Mouse (Mus musculus): ENCODE measurements around the gene Sec24c.
"Not testable (repeated sequence)": the region's sequence is repeated elsewhere in the genome, so short reads cannot be mapped to it uniquely, and the experiment has no call there.

Sec24c gene

DNA sequence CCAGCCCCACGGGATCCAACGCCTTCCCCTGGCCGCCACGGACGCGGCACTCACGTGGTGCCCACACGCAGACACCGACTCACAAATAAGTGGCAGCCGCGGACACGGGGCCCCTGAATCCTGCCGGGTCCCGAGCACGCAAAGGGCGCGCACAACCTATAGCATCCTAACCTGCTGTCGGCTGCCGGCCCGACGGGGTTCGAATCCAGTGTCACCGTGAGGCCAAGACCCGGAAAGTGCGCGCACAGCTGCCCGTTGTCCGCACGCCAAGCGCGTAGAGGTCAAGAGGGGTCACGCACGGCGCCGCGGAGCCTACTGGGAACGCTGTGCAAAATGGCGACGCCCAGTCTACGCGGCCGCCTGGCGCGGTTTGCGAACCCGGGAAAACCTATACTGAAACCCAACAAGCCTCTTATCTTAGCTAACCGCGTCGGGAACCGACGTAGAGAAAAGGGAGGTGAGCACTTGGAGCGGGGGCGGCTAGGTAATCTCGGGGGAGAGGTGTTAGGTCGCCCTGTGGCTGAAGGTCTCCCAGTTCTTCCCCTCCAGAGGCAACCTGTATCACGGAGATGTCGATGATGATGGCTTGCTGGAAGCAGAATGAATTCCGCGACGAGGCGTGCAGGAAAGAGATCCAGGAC is 28.8 kb downstream of the Sec24c start, which contains the start of gene Chchd1:
Gene Chchd1, plus strand, starts transcription at position 266 of the 641 bp plus-strand sequence.
- ChIA-PET POLR2A (interaction anchor here in 2 of 4 experiments (0.6 to 3.2 kb wide), 16 partner anchors 9 to 350 kb away, joined by 3 to 13 read pairs (median 6); partner anchors contain the start of genes Sec24c (in 2 of the 2), Usp54 (in 2 of the 2), Adk (in 1 of the 2) and Ap3m1 (in 1 of the 2)), CTCF (no interaction called here)

DNA sequence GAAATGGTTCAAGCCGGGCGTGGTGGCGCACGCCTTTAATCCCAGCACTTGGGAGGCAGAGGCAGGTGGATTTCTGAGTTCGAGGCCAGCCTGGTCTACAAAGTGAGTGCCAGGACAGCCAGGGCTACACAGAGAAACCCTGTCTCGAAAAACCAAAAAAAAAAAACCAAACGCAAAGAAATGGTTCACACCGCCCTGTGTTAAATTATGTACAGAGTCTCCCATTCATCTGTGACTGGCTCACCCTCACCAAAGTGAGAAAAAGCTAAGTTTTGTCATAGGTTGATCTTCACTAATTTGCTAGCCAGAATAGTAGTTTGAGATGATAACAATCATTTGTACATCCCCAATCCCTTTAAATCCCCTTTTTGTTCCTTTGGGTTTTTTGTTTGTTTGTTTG is 29.4 kb downstream of the Sec24c start:
- POLR2A ChIA-PET = interaction anchor here in 2 of 4 experiments (1.0 to 2.6 kb wide), 14 partner anchors 10 to 349 kb away, joined by 3 to 13 read pairs (median 5); partner anchors contain the start of genes Sec24c (in 2 of the 2), Adk (in 1 of the 2), Anxa7 (in 1 of the 2) and Ap3m1 (in 1 of the 2)
- CTCF ChIA-PET = not testable (repeated sequence)

DNA sequence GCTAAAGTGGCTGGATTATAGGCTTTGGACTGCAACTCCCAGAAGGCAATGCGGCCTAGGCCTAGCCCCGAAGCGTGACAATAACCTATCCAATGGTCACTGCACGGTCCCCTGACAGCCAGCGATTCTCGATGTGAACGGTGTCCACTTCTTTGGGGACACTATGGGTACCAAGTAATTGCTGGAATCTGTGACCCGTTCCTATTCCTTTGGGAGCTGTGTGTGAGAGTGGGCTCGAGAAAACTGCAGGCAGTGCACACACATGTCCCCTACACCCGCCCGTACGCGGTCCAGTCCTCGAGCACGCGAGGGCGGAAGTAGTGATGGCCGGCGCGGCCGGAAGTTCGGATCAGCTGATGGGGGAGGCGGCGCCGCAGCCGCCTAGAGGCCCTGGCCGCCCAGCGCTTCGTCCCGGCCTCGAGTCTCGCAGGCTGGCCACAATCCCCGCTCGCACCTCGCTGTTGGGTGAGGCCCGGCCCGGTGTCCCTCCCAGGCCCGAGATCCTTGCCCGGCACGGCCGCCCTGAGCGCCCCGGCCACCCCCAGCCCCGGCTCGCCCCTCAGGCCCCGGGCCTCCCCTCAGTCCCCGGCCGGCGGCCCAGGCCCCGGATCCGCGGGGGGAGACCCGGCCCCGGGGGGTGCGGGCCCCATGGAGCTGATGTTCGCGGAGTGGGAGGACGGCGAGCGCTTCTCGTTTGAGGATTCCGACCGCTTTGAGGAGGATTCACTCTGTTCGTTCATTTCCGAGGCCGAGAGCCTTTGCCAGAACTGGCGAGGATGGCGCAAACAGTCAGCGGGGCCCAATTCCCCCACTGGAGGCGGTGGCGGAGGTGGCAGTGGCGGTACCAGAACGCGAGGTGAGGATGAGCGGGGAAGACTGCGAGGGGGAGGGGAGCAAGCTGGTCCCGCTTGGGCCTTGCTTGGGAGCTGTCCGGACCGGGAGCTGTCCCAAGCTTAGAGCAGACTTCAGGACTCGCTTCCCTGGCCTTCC is 33.4 kb downstream of the Sec24c start, which contains the start of gene Zswim8:
Gene Zswim8, plus strand, starts transcription at position 352 of the 990 bp plus-strand sequence.
- CTCF ChIA-PET = interaction anchor here (0.6 to 1.5 kb wide), 10 partner anchors 11 to 356 kb away, joined by 3 to 6 read pairs (median 4); no protein-coding TSS in a partner anchor
- POLR2A ChIA-PET = interaction anchor here in 3 of 4 experiments (0.7 to 4.9 kb wide), 27 partner anchors 9 to 345 kb away, joined by 3 to 39 read pairs (median 4); partner anchors contain the start of genes Anxa7 (in 2 of the 3), Vcl (in 2 of the 3), Adk (in 1 of the 3) and Ap3m1 (in 1 of the 3)

DNA sequence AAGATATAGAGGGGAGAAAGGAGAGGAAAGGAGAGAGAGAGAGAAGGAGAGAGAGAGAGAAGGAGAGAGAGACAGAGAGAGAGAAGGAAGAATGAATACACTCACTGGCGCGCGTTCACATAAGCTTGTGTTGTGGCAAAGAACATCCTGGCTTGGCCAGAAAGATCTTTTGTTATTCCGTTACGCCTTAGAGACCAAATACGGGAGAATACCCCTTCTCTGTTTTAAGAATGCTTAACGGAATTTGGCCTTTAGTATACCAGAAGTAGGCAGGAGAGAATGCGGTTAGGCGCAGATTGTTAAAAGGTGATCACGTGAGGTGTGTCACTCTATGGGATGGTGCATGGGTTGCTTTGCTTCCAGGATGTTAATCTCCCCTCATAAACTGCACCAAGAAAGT is 34.1 kb downstream of the Sec24c start:
- CTCF ChIA-PET = interaction anchor here (0.6 to 1.5 kb wide), 10 partner anchors 11 to 355 kb away, joined by 3 to 6 read pairs (median 4); no protein-coding TSS in a partner anchor
- POLR2A ChIA-PET = interaction anchor here in 3 of 4 experiments (0.6 to 4.9 kb wide), 26 partner anchors 8 to 344 kb away, joined by 3 to 39 read pairs (median 4); partner anchors contain the start of genes Anxa7 (in 2 of the 3), Vcl (in 2 of the 3), Adk (in 1 of the 3) and Ap3m1 (in 1 of the 3)

DNA sequence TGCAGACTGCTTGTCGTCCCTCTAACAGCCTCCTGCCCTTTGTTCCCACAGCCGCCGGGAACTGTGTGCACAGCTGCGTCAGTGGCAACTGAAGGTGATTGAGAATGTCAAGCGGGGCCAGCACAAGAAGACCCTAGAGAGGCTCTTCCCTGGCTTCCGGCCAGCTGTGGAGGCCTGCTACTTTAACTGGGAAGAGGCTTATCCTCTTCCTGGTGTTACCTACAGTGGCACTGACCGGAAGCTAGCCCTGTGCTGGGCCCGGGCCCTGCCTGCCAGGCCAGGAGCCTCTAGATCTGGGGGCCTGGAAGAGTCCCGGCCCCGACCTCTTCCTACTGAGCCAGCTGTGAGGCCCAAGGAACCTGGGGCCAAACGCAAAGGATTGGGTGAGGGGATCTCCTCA is 39.7 kb downstream of the Sec24c start:
- POLR2A ChIA-PET = interaction anchor here in 3 of 4 experiments (0.6 to 2.4 kb wide), 12 partner anchors 10 to 40 kb away, joined by 3 to 8 read pairs (median 4); partner anchors contain the start of genes Chchd1 (in 1 of the 3) and Sec24c (in 1 of the 3)
- CTCF ChIA-PET = interaction anchor here in 2 of 4 experiments (1.0 to 1.1 kb wide), 3 partner anchors 10 to 89 kb away, joined by 3 to 4 read pairs (median 3); no protein-coding TSS in a partner anchor

DNA sequence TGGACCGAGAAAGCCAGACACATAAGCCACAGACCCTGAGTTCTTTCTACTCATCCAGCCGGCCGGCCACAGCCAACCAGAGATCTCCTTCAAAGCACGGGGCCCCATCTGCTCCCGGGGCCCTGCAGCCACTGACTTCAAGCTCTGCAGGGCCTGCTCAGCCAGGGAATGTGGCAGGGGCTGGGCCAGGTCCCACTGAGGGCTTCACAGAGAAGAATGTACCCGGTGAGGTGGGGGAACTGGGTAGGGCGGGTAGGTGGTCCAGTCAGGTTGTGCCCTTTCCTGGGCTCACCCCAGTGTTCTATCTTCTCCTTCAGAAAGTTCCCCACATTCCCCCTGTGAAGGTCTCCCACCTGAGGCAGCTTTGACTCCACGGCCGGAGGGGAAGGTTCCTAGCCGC is 44.3 kb downstream of the Sec24c start:
- ChIA-PET CTCF (no interaction called here), POLR2A (interaction anchor here in 1 of 4 experiments (0.8 to 1.1 kb wide), 2 partner anchors 21 to 22 kb away, joined by 3 read pairs; no protein-coding TSS in a partner anchor)

DNA sequence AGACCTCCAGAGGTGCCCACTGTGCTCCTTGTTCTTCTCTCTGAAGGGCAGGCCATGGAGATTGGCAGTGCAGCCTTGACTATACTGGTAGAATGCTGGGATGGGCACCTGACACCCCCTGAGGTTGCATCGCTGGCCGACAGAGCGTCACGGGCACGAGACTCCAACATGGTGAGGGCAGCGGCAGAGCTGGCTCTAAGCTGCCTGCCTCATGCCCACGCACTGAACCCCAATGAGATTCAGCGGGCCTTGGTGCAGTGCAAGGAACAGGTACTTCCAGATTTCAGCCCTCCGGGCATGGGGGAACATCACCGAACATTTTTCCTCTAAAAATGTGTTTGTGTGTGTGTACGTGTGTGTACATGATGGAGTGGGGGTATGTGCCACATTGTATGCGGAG is 45.7 kb downstream of the Sec24c start:
- CTCF ChIA-PET = no interaction called here
- POLR2A ChIA-PET = interaction anchor here in 1 of 4 experiments (1.8 kb wide), 1 partner anchor 11 kb away, joined by 5 read pairs; no protein-coding TSS in a partner anchor

DNA sequence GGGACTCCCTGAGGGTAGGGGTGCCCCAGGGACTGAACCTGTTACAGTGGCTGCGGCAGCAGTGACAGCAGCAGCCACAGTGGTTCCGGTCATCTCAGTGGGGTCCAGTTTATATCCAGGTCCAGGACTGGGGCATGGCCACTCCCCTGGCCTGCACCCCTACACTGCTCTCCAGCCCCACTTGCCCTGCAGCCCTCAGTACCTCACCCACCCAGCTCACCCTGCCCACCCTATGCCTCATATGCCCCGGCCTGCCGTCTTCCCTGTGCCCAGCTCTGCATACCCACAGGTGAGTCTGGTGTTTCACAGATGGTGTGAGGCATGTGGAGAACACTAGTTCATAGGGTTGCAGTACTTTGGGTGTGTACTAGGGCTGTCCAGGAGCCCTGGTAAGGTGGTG is 47.3 kb downstream of the Sec24c start:
- ChIA-PET POLR2A (interaction anchor here in 2 of 4 experiments (0.5 to 1.8 kb wide), 3 partner anchors 9 to 80 kb away, joined by 3 to 7 read pairs (median 5); partner anchors contain the start of gene Usp54 (in 1 of the 2)), CTCF (interaction anchor here in 1 of 4 experiments (0.9 kb wide), 1 partner anchor 16 kb away, joined by 4 read pairs; no protein-coding TSS in a partner anchor)

DNA sequence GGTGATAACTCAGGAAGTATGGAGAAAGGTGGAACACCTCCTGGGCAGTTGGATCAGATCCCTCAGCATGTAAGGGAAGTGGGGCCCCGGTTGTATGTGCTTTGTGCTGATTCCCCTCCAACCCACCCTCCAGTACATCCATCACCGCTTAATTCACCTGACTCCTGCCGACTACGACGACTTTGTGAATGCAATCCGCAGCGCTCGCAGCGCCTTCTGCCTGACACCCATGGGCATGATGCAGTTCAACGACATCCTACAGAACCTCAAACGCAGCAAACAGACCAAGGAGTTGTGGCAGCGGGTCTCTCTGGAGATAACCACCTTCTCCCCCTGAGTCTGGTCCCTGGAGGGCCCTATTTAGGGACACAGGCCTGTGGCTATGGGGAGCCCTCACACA is 48.9 kb downstream of the Sec24c start:
- CTCF ChIA-PET = interaction anchor here in 3 of 4 experiments (1.0 to 1.6 kb wide), 3 partner anchors 10 to 298 kb away, joined by 3 to 12 read pairs (median 3); no protein-coding TSS in a partner anchor
- POLR2A ChIA-PET = interaction anchor here in 1 of 4 experiments (1.2 to 1.8 kb wide), 2 partner anchors 14 to 62 kb away, joined by 3 to 6 read pairs; no protein-coding TSS in a partner anchor

DNA sequence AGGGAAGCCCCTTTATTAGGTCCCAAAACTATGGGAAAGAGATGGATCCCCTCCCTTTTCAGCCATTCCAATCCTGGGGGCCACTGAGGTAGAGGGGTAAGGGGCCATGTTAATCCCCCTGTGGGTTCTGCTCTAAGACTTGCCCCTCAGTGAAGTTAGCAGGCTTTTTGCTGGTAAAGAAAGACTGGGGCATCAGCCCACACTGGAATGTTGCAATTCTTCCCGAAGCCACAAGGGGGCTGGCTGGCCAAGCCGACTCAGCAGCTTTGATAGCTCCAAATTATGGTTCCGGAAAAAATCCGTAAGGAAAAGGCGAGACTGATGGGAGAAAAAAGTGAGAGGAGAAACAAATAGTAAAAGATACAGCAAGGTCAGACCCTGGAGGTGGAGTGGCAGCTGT is 49.9 kb downstream of the Sec24c start:
- CTCF ChIA-PET = interaction anchor here in 3 of 4 experiments (0.6 to 1.6 kb wide), 15 partner anchors 10 to 296 kb away, joined by 3 to 12 read pairs (median 3); partner anchors contain the start of genes Ndst2 (in 1 of the 3) and Zswim8 (in 1 of the 3)

DNA sequence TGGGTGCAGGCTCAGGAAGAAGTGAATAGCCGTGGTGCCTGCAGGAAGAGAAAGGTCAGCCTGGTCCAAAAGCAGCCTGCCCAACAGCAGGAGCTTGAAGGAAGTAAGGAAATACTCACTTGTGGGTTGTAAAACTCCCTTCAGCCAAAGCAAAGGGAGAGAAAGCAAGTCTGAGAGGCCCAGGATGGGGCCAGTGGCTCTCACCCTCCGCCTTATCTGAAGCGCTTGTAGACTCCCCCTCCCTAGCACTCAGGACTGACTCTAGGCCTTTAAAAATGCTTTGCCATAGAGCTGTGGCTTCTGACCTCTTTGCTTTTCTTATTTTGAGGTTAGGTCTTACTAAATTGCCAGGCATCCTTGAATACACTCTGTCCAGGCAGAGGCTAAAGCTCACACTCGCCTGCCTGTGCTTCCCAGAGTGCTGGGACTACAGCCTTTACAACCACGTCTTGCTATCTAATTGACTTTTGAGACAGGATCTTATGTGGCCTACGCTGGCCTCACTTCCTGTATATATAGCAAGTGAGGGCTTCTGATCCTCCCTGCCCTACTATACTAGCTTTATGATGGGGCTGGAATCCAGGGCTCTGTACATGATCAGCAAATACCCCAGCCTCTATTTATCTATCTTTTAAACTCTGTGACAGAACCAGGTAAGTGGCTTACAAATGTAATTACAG is 51.7 kb downstream of the Sec24c start:
- ChIA-PET CTCF (interaction anchor here in 1 of 4 experiments (1.2 kb wide), 1 partner anchor 12 kb away, joined by 5 read pairs; no protein-coding TSS in a partner anchor), POLR2A (no interaction called here)

More for the DNA sequence above, 49.9 kb downstream of the Sec24c start:
- POLR2A ChIA-PET = interaction anchor here in 3 of 4 experiments (0.5 to 1.8 kb wide), 9 partner anchors 9 to 206 kb away, joined by 3 to 6 read pairs (median 3); no protein-coding TSS in a partner anchor

DNA sequence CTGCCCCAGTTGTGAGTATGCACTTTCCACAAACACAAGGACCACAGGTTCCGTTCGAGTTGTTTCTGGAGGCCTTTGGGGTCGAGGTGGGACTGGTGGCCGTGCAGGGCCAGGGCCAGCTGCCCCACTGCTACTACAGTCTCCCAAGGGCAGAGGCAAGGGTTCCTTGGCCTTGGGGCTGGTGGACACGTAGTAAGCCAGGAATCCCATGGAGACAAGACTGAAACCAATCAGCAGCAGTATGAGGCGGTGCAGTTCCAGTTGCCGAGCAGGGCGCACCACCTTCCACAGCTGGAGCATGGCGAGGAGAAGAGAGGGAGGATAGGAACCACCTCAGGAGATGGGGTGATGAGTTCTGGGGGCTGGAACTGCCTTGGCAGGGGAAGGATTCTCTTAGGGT is 55.8 kb downstream of the Sec24c start:
- ChIA-PET CTCF (interaction anchor here in 1 of 4 experiments (1.3 kb wide), 1 partner anchor 336 kb away, joined by 3 read pairs; the partner anchor contains the start of gene Mrps16), POLR2A (interaction anchor here in 2 of 4 experiments (0.5 to 1.8 kb wide), 10 partner anchors 16 to 289 kb away, joined by 3 to 5 read pairs (median 3); no protein-coding TSS in a partner anchor)

DNA sequence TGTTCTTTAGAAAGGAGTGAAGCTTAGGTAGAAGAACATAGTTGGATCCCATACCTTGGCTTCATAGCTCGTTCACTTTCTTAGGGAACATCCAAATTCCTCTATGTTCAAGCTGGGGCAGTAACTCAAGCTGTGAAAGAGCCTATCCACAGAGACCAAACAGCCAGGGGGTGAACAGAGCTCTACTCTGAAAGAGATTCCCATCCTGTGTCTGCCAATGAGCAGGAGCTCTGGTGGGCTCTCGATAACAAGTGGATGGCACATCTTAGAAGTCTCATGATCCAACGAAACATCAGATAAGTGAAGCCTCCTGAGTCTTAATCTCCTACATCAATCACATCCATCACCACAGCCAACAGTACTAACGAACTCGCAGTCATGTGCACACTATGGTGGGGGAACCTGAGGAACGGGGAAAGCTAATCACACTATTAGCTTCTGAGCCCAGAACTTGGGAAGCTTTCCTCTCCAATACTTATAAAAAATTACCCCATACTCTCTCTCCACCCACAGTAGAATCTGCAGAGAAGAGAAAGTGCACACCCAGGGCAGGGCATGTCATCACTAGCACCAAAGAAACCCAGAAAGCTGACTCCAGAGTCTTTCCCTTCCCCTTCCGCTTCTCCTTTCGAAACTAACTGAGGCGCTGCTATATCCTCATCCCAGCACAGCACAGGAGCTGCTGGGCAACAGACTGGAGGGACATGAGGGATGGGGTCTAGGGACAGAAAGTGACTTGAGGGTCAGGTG is 56.9 kb downstream of the Sec24c start:
- ChIA-PET CTCF (interaction anchor here in 3 of 4 experiments (0.5 to 1.7 kb wide), 4 partner anchors 14 to 805 kb away, joined by 3 read pairs; no protein-coding TSS in a partner anchor), POLR2A (interaction anchor here in 3 of 4 experiments (0.6 to 1.7 kb wide), 20 partner anchors 9 to 339 kb away, joined by 3 to 7 read pairs (median 3); partner anchors contain the start of genes Vcl (in 2 of the 3), Chchd1 (in 1 of the 3) and Zswim8 (in 1 of the 3))

DNA sequence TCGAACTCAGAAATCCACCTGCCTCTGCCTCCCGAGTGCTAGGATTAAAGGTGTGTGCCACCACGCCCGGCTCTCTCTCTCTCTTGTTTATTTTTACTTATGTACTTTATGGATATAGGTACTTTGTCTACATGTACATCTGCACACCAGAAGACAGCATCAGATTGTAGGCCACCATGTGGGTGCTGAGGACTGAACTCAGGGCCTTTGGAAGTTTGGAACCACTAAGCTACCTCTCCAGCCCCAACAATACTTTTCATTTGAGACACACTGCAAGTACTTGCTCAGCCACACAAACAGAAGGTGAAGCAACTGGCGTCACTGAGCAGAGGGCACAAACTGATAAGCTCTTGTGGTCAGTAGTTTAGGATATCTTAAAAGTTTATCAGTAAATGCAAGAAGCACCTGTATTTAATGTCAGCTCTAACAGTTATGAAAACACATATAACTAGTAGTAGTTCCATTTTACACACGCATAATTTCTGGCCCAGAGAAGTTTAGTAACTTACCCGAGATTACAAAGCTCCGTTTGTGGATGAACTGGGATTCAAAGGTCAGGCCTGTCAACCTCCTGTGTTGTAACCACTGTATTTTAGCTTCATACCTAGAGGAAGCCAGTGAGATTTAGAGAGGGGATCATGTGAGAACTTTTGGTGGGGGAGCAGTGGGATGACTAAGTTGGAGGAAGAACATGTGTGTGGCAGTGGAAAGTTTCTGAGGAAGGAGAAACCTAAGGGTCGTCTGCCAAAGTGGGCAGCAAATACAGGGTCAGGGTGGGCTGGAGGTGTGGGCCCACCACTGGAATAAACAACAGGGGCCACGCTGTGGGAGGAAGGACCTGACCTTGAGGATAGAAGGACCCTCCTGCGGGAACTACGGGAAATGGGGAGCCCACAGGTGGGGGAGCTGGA is 59.2 kb downstream of the Sec24c start:
- CTCF ChIA-PET = interaction anchor here in 2 of 4 experiments (1.1 to 2.4 kb wide), 2 partner anchors 9 to 316 kb away, joined by 3 to 8 read pairs; no protein-coding TSS in a partner anchor
- POLR2A ChIA-PET = interaction anchor here (0.6 to 1.4 kb wide), 14 partner anchors 9 to 346 kb away, joined by 3 to 6 read pairs (median 3); partner anchors contain the start of genes Chchd1 (in 1 of the 4) and Vcl (in 1 of the 4)

Measured in embryonic stem cell, embryonic (primary cell).